Mouse (Mus musculus) heart, embryonic 14.5 days (tissue): ENCODE measurements around the gene 4931406C07Rik. TPM values are rescaled to one million over a fixed set of nuclear protein-coding genes. Genes with fewer than 3 reads are reported as not detected.

Experiments
- ATAC-seq: fragments of 200-750 bp; cut with Nextera tagmentation; 2 replicates; pipeline ENCODE4 v1.8.0; 2017; ENCODE audit warnings: low read depth, moderate TSS enrichment; ENCODE audit not compliant: insufficient number of reproducible peaks, insufficient read depth, low FRiP score
- H3K27ac ChIP-seq, 2 experiments: fragments of 200-500 bp in 1 of 2; fragments of 300-500 bp in 1 of 2; sonication (generic) in 1 of 2; replicated peaks in 1 of 2; 2 replicates each; pipeline ENCODE4 v1.5.1; 2012 to 2014; ENCODE audit warnings: low read depth in 2 of 2, low read length in 2 of 2, control low read depth in 1 of 2, mild to moderate bottlenecking in 1 of 2, mixed read lengths in 1 of 2; ENCODE audit not compliant: control insufficient read depth in 1 of 2, insufficient read depth in 1 of 2
- H3K27me3 ChIP-seq: fragments of 300-500 bp; sonication (generic); 2 replicates; pipeline ENCODE4 v1.6.1; 2014; ENCODE audit warnings: mild to moderate bottlenecking, low read length, control low read depth; ENCODE audit not compliant: control insufficient read depth, insufficient read depth
- H3K36me3 ChIP-seq: fragments of 300-500 bp; sonication (generic); 2 replicates; pipeline ENCODE4 v1.6.1; 2014; ENCODE audit warnings: mild to moderate bottlenecking, control low read depth, low read length, mixed read lengths; ENCODE audit not compliant: control insufficient read depth, insufficient read depth
- H3K4me1 ChIP-seq, 2 experiments: fragments of 200-500 bp in 1 of 2; fragments of 300-500 bp in 1 of 2; sonication (generic) in 1 of 2; 2 replicates each; pipeline ENCODE4 v1.6.1; 2012 to 2014; ENCODE audit warnings: low read length in 2 of 2, control low read depth in 1 of 2, mixed read lengths in 1 of 2; ENCODE audit not compliant: control insufficient read depth in 2 of 2, insufficient read depth in 2 of 2
- H3K4me2 ChIP-seq: fragments of 300-500 bp; sonication (generic); 2 replicates; pipeline ENCODE4 v1.6.1; 2014; ENCODE audit warnings: mild to moderate bottlenecking, low read length
- H3K4me3 ChIP-seq, 2 experiments: fragments of 200-500 bp in 1 of 2; fragments of 300-500 bp in 1 of 2; sonication (generic) in 1 of 2; 2 replicates each; pipeline ENCODE4 v1.5.1; 2012 to 2014; ENCODE audit warnings: low read length in 2 of 2, mild to moderate bottlenecking in 2 of 2, control low read depth in 1 of 2, low read depth in 1 of 2, moderate library complexity in 1 of 2; ENCODE audit not compliant: control insufficient read depth in 1 of 2, insufficient read depth in 1 of 2
- H3K9ac ChIP-seq: fragments of 300-500 bp; sonication (generic); 2 replicates; pipeline ENCODE4 v1.6.1; 2014; ENCODE audit warnings: mild to moderate bottlenecking, low read length
- H3K9me3 ChIP-seq: fragments of 300-500 bp; sonication (generic); 2 replicates; pipeline ENCODE4 v1.6.1; 2016; ENCODE audit warnings: low read length, control low read depth; ENCODE audit not compliant: control insufficient read depth
- WGBS: fragments of 180-500 bp; shearing (Covaris S2); extraction: QIAGEN DNeasy Blood & Tissue Kit; methylation state at CpG from one replicate; pipeline ENCODE4 v1.1.7; 2014; 5-methylcytosine and 5-hydroxymethylcytosine counted together
- polyA plus RNA-seq: library from polyadenylated mRNA; unstranded; fragments of >200 nt; fragmentation: Nextera tagmentation; extraction: Ambion mirVana; gene quantifications from 2 replicates; pipeline ENCODE4 v1.2.1, GENCODE M21; 2014

4931406C07Rik gene
- polyA plus RNA-seq, 1 experiment from 2014 or later, result 6.7 TPM

- no peak for ATAC-seq
- H3K4me3 ChIP-seq, result no peak overlapping the region
- H3K27ac ChIP-seq, result no peak overlapping the region
- H3K4me2 ChIP-seq, result no peak overlapping the region
- H3K36me3 ChIP-seq, result peaks cover 8% of the 10 kb centered on the region; the same call in 1 of the 2 replicates
- H3K4me1 ChIP-seq, result peaks cover 0 to 3% of the 10 kb centered on the region in 2 experiments; a peak in 1 of 4 replicates
- WGBS, result 72% methylated on average over 6 of the region's 6 CpGs
- no peak overlapping the region for H3K9ac ChIP-seq
- no peaks in the 10 kb centered on the region for H3K9me3 ChIP-seq
- H3K27me3 ChIP-seq, result no peaks in the 10 kb centered on the region
Observed at GRCm38 (mm10) chr9:15287846-15288245, 18.4 kb downstream of the 4931406C07Rik start.

- no peaks in the 10 kb centered on the region for H3K27me3 ChIP-seq
- no peak overlapping the region for H3K9ac ChIP-seq
- 71% methylated on average over 3 of the region's 3 CpGs for WGBS
- H3K9me3 ChIP-seq, result no peaks in the 10 kb centered on the region
- peaks cover 4 to 5% of the 10 kb centered on the region in 2 experiments; a peak in 3 of 4 replicates for H3K4me1 ChIP-seq
- no peak overlapping the region for H3K4me3 ChIP-seq
- ATAC-seq, result no peak
- peaks cover 5% of the 10 kb centered on the region; the same call in 1 of the 2 replicates for H3K36me3 ChIP-seq
- no peak overlapping the region for H3K4me2 ChIP-seq
- no peak overlapping the region for H3K27ac ChIP-seq
Observed at GRCm38 (mm10) chr9:15285443-15285842, 20.8 kb downstream of the 4931406C07Rik start.

GRCm38 (mm10) chr9:15280491-15280879 is 25.8 kb downstream of the 4931406C07Rik start:
- Histone ChIP-seq H3K4me3 (peak overlapping the region; percentile 83 to 88), H3K36me3 (peaks cover 21% of the 10 kb centered on the region), H3K9me3 (no peaks in the 10 kb centered on the region), H3K27me3 (no peaks in the 10 kb centered on the region), H3K4me1 (peaks cover 2 to 13% of the 10 kb centered on the region in 2 experiments; a peak in 3 of 4 replicates), H3K27ac (peak overlapping the region; percentile 2 to 74; a peak in 3 of 4 replicates), H3K4me2 (peak overlapping the region; percentile 88), H3K9ac (peak overlapping the region; percentile 94)
- no peak for ATAC-seq
- WGBS, result 46% methylated on average over 5 of the region's 5 CpGs

- ATAC-seq, result peak; percentile 93
- Histone ChIP-seq H3K4me1 (peaks cover 2 to 13% of the 10 kb centered on the region in 2 experiments; a peak in 3 of 4 replicates), H3K36me3 (peaks cover 27% of the 10 kb centered on the region), H3K27ac (peak within 1 kb of the TSS; percentile 74 to 84), H3K4me3 (peak within 1 kb of the TSS; percentile 83 to 88), H3K27me3 (no peaks in the 10 kb centered on the region), H3K9me3 (no peaks in the 10 kb centered on the region), H3K4me2 (peak within 1 kb of the TSS; percentile 88), H3K9ac (peak within 1 kb of the TSS; percentile 94)
- WGBS, result 2% methylated on average over 57 of the region's 57 CpGs
Observed at GRCm38 (mm10) chr9:15279649-15280490, 26.4 kb downstream of the 4931406C07Rik start, which contains the start of gene Med17. Gene Med17, minus strand, starts transcription at chr9:15279931.

GRCm38 (mm10) chr9:15279139-15279648 is 27.1 kb downstream of the 4931406C07Rik start:
- Histone ChIP-seq H3K9ac (peak overlapping the region; percentile 94), H3K4me2 (peak overlapping the region; percentile 88), H3K27me3 (no peaks in the 10 kb centered on the region), H3K9me3 (no peaks in the 10 kb centered on the region), H3K4me1 (peaks cover 2 to 13% of the 10 kb centered on the region in 2 experiments; a peak in 3 of 4 replicates), H3K27ac (peak overlapping the region; percentile 74 to 84), H3K36me3 (peaks cover 34% of the 10 kb centered on the region), H3K4me3 (peak overlapping the region; percentile 83 to 88)
- 9% methylated on average over 19 of the region's 19 CpGs for WGBS
- ATAC-seq, result no peak

GRCm38 (mm10) chr9:15278343-15278742 is 27.9 kb downstream of the 4931406C07Rik start:
- no peak overlapping the region for H3K4me2 ChIP-seq
- ATAC-seq, result no peak
- H3K27me3 ChIP-seq, result no peaks in the 10 kb centered on the region
- H3K27ac ChIP-seq, result no peak overlapping the region
- peaks cover 42% of the 10 kb centered on the region for H3K36me3 ChIP-seq
- peaks cover 2 to 13% of the 10 kb centered on the region in 2 experiments; a peak in 3 of 4 replicates for H3K4me1 ChIP-seq
- H3K4me3 ChIP-seq, result no peak overlapping the region
- no peak overlapping the region for H3K9ac ChIP-seq
- H3K9me3 ChIP-seq, result no peaks in the 10 kb centered on the region
- WGBS, result 95% methylated on average over 3 of the region's 3 CpGs

- Histone ChIP-seq H3K27ac (no peak overlapping the region), H3K4me2 (no peak overlapping the region), H3K9ac (no peak overlapping the region), H3K9me3 (no peaks in the 10 kb centered on the region), H3K36me3 (peaks cover 57% of the 10 kb centered on the region), H3K27me3 (no peaks in the 10 kb centered on the region), H3K4me3 (no peak overlapping the region), H3K4me1 (peaks cover 2 to 13% of the 10 kb centered on the region in 2 experiments; a peak in 3 of 4 replicates)
- 94% methylated on average over 4 of the region's 4 CpGs for WGBS
- no peak for ATAC-seq
Observed at GRCm38 (mm10) chr9:15276855-15277254, 29.4 kb downstream of the 4931406C07Rik start.
